Mouse (Mus musculus) forebrain, embryonic 13.5 days (tissue): ENCODE measurements at regions not wholly inside any gene's neighbourhood (a gene's known extent, or its start where the extent isn't known, plus 50 kb on each side); places are given as distances from the start of the nearest gene placed in this dataset.

Source experiments
- ATAC-seq: fragments of 200-750 bp; cut with Nextera tagmentation; 2 replicates; pipeline ENCODE4 v1.8.0; 2017
- H3K27ac ChIP-seq: fragments of 300-500 bp; sonication (generic); 2 replicates; pipeline ENCODE4 v1.5.1; 2015; ENCODE audit warnings: inconsistent platforms, mild to moderate bottlenecking, moderate library complexity
- H3K27me3 ChIP-seq: fragments of 300-500 bp; sonication (generic); 2 replicates; pipeline ENCODE4 v1.6.1; 2015; ENCODE audit warnings: mild to moderate bottlenecking, inconsistent platforms
- H3K36me3 ChIP-seq: fragments of 300-500 bp; sonication (generic); 2 replicates; pipeline ENCODE4 v1.6.1; 2015; ENCODE audit warnings: mild to moderate bottlenecking, inconsistent platforms; ENCODE audit not compliant: poor library complexity, severe bottlenecking
- H3K4me1 ChIP-seq: fragments of 300-500 bp; sonication (generic); 2 replicates; pipeline ENCODE4 v1.6.1; 2015; ENCODE audit warnings: inconsistent platforms
- H3K4me2 ChIP-seq: fragments of 300-500 bp; sonication (generic); 2 replicates; pipeline ENCODE4 v1.6.1; 2015; ENCODE audit warnings: inconsistent platforms, mild to moderate bottlenecking, moderate library complexity
- H3K4me3 ChIP-seq: fragments of 300-500 bp; sonication (generic); 2 replicates; pipeline ENCODE4 v1.5.1; 2015; ENCODE audit warnings: mild to moderate bottlenecking, inconsistent platforms
- H3K9ac ChIP-seq: fragments of 300-500 bp; sonication (generic); 2 replicates; pipeline ENCODE4 v1.6.1; 2015; ENCODE audit warnings: mild to moderate bottlenecking, inconsistent platforms
- H3K9me3 ChIP-seq: fragments of 300-500 bp; sonication (generic); replicated peaks from 2 replicates; pipeline ENCODE4 v1.6.1; 2016; ENCODE audit warnings: inconsistent platforms
- WGBS: fragments of 180-500 bp; shearing (Covaris S2); methylation state at CpG from one replicate; pipeline ENCODE4 v1.1.7; 2015; 5-methylcytosine and 5-hydroxymethylcytosine counted together

- no peak for ATAC-seq
- Histone ChIP-seq H3K4me3 (no peak overlapping the region), H3K4me2 (no peak overlapping the region), H3K36me3 (no peaks in the 10 kb centered on the region), H3K9ac (no peak overlapping the region), H3K4me1 (peaks cover 10% of the 10 kb centered on the region), H3K9me3 (no peaks in the 10 kb centered on the region), H3K27me3 (peaks cover 5% of the 10 kb centered on the region; the same call in 1 of the 2 replicates), H3K27ac (no peak overlapping the region)
- 71% methylated on average over 11 of the region's 11 CpGs for WGBS
Observed at GRCm38 (mm10) chr5:119052354-119052996, 492.0 kb downstream of the Med13l start.

DNA sequence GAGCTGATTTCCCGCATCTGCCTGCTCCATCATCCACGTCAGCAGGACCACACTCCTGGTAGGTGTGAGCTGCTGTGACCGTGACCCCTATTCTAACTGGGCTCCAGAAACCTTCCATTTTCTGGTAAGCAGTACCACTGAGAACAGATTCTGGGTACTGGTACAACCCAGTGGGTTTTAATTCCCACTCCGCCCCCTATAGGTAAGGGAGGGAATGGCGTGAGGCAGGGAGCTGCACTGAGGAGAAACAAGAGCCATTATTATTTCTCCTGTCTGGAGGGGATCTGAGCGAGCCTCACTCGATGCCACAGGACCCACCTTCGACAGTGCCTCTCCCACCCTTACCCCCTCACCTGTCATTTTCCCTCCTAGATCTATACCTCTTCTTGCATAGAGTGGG lies 493.3 kb downstream of the Med13l start:
- no peak overlapping the region for H3K4me2 ChIP-seq
- WGBS = 87% methylated on average over 8 of the region's 8 CpGs
- H3K4me3 ChIP-seq = no peak overlapping the region
- no peak for ATAC-seq
- no peak overlapping the region for H3K9ac ChIP-seq
- H3K9me3 ChIP-seq = no peaks in the 10 kb centered on the region
- peaks cover 7% of the 10 kb centered on the region for H3K4me1 ChIP-seq
- H3K27me3 ChIP-seq = peaks cover 5% of the 10 kb centered on the region; the same call in 1 of the 2 replicates
- H3K36me3 ChIP-seq = no peaks in the 10 kb centered on the region
- H3K27ac ChIP-seq = no peak overlapping the region

DNA sequence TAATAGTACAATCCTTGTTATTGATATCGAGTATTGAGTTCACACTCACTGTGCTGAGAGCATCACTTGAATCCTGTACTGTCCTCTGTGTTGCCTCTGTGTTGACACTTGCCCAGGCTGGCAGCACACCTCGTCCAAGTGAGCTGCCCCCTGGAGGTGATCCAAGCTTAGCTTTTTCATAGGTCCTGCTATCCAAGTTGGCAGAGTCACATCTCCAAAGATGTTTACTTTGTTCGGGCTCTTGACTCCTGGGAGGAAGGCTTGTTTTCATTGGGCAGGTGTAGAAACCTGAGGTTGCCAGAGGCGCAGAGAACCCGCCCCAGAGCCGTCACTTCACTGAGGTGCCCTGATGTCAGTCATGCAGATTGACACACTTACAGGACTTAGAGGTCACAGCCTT lies 493.9 kb downstream of the Med13l start:
- Histone ChIP-seq H3K9ac (no peak overlapping the region), H3K27me3 (peaks cover 5% of the 10 kb centered on the region; the same call in 1 of the 2 replicates), H3K4me1 (peaks cover 7% of the 10 kb centered on the region), H3K4me2 (no peak overlapping the region), H3K27ac (no peak overlapping the region), H3K4me3 (no peak overlapping the region), H3K9me3 (no peaks in the 10 kb centered on the region), H3K36me3 (no peaks in the 10 kb centered on the region)
- 51% methylated on average over 6 of the region's 6 CpGs for WGBS
- no peak for ATAC-seq

- Histone ChIP-seq H3K4me3 (no peak overlapping the region), H3K4me2 (peak overlapping the region; percentile 29), H3K27ac (no peak overlapping the region), H3K27me3 (peaks cover 5% of the 10 kb centered on the region; the same call in 1 of the 2 replicates), H3K36me3 (no peaks in the 10 kb centered on the region), H3K9ac (peak overlapping the region; percentile 6; the same call in 1 of the 2 replicates), H3K9me3 (no peaks in the 10 kb centered on the region), H3K4me1 (peaks cover 7% of the 10 kb centered on the region)
- WGBS = 1% methylated on average over 12 of the region's 12 CpGs
- ATAC-seq = no peak
Observed at GRCm38 (mm10) chr5:119055430-119055829, 495.0 kb downstream of the Med13l start.

DNA sequence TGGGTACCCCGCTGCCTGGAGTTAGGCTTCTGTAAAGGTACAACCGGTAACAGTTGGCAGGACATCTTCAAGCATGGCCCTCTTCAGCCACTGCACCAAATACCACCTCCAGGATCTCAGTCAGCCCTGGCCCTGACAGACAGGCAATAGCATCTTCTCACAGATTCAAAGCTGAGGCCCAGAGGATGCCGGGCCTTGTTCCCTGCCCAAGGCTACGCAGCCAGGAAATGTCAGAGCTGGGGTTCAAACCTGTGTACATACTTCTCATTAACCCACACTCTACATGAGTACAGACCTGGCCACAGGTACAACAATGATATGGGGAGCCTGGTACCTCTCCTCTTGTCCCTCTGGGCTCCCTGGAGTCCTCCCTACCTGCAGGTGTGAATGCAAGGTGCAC lies 497.3 kb downstream of the Med13l start:
- H3K4me1 ChIP-seq = peaks cover 7% of the 10 kb centered on the region
- 88% methylated on average over 4 of the region's 4 CpGs for WGBS

DNA sequence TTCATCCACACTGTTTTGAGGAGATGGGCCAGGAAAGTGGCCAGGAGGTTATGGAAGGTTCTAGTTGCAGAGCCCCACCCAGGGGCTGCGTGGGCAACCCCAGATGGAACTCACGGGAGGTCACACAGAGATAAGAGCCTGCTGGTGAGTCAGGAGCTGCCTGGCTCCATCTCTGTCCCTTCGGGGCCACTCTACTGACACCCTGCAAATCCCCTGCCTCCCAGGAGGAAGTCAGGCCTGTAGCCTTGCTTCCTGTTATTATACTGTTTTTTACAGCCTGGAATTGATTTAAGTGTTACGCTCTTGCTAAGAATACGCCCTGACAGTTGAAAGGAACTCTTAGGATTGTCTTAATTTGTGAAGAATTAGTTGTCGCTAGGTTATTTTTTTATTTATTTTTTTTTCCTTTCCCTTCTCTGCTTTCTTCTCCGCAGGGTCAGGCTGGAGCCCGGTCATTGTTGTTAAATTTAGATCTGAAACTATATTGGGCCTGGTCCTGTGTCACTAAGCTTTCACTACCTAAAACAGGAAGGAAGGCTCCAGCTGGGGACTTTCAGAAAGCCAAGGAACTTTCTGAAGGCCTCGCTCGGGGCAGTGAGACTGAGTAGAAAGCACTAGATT lies 497.9 kb downstream of the Med13l start:
- 70% methylated on average over 10 of the region's 10 CpGs for WGBS
- ATAC-seq = no peak
- no peak overlapping the region for H3K27ac ChIP-seq
- peaks cover 5% of the 10 kb centered on the region; the same call in 1 of the 2 replicates for H3K27me3 ChIP-seq
- H3K4me1 ChIP-seq = peaks cover 7% of the 10 kb centered on the region
- H3K9ac ChIP-seq = no peak overlapping the region
- no peaks in the 10 kb centered on the region for H3K9me3 ChIP-seq
- H3K36me3 ChIP-seq = no peaks in the 10 kb centered on the region
- no peak overlapping the region for H3K4me2 ChIP-seq
- no peak overlapping the region for H3K4me3 ChIP-seq

More for the DNA sequence above, 497.3 kb downstream of the Med13l start:
- Histone ChIP-seq H3K27me3 (peaks cover 5% of the 10 kb centered on the region; the same call in 1 of the 2 replicates), H3K4me3 (no peak overlapping the region), H3K27ac (no peak overlapping the region), H3K9ac (no peak overlapping the region), H3K9me3 (no peaks in the 10 kb centered on the region), H3K4me2 (no peak overlapping the region), H3K36me3 (no peaks in the 10 kb centered on the region)
- ATAC-seq = no peak

- Histone ChIP-seq H3K4me1 (peaks cover 7% of the 10 kb centered on the region), H3K9me3 (no peaks in the 10 kb centered on the region), H3K4me2 (no peak overlapping the region), H3K9ac (no peak overlapping the region), H3K36me3 (no peaks in the 10 kb centered on the region), H3K4me3 (no peak overlapping the region), H3K27ac (no peak overlapping the region), H3K27me3 (peaks cover 5% of the 10 kb centered on the region; the same call in 1 of the 2 replicates)
- WGBS = 94% methylated on average over 2 of the region's 2 CpGs
- no peak for ATAC-seq
Observed at GRCm38 (mm10) chr5:119059223-119059622, 498.7 kb downstream of the Med13l start.

DNA sequence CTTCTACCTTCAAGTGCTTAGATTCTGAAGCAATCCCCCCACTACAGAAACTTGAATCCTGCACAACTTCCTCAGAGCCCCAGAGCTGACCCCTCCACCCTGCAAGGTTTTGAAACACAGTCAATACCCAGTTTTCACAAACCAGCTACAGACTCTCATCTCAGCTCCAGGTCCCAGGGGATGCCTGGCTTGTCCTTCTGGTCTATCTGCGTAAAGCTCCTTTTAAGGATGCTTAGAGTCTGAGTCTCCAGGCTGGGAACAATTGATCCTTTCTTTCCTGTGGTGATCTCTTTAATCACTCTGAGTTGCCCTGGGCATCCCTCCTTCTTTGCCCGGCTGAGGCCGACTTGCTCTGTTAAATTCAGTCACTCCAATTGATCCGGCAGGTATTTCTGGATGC lies 500.4 kb downstream of the Med13l start:
- WGBS = 10% methylated on average over 4 of the region's 4 CpGs
- Histone ChIP-seq H3K27ac (no peak overlapping the region), H3K4me3 (no peak overlapping the region), H3K9ac (no peak overlapping the region), H3K4me2 (no peak overlapping the region), H3K27me3 (no peaks in the 10 kb centered on the region), H3K4me1 (no peaks in the 10 kb centered on the region), H3K9me3 (no peaks in the 10 kb centered on the region), H3K36me3 (no peaks in the 10 kb centered on the region)
- no peak for ATAC-seq

- H3K9ac ChIP-seq = no peak overlapping the region
- H3K36me3 ChIP-seq = no peaks in the 10 kb centered on the region
- ATAC-seq = no peak
- no peak overlapping the region for H3K4me3 ChIP-seq
- H3K27ac ChIP-seq = no peak overlapping the region
- H3K9me3 ChIP-seq = no peaks in the 10 kb centered on the region
- H3K27me3 ChIP-seq = no peaks in the 10 kb centered on the region
- 57% methylated on average over 11 of the region's 11 CpGs for WGBS
- no peak overlapping the region for H3K4me2 ChIP-seq
- no peaks in the 10 kb centered on the region for H3K4me1 ChIP-seq
Observed at GRCm38 (mm10) chr5:119062478-119062877, 502.0 kb downstream of the Med13l start.

- Histone ChIP-seq H3K9ac (no peak overlapping the region), H3K36me3 (no peaks in the 10 kb centered on the region), H3K27ac (no peak overlapping the region), H3K4me3 (no peak overlapping the region), H3K9me3 (no peaks in the 10 kb centered on the region), H3K27me3 (no peaks in the 10 kb centered on the region), H3K4me2 (no peak overlapping the region), H3K4me1 (no peaks in the 10 kb centered on the region)
- ATAC-seq = no peak
- 90% methylated on average over 6 of the region's 6 CpGs for WGBS
Observed at GRCm38 (mm10) chr5:119066666-119067065, 506.2 kb downstream of the Med13l start.

DNA sequence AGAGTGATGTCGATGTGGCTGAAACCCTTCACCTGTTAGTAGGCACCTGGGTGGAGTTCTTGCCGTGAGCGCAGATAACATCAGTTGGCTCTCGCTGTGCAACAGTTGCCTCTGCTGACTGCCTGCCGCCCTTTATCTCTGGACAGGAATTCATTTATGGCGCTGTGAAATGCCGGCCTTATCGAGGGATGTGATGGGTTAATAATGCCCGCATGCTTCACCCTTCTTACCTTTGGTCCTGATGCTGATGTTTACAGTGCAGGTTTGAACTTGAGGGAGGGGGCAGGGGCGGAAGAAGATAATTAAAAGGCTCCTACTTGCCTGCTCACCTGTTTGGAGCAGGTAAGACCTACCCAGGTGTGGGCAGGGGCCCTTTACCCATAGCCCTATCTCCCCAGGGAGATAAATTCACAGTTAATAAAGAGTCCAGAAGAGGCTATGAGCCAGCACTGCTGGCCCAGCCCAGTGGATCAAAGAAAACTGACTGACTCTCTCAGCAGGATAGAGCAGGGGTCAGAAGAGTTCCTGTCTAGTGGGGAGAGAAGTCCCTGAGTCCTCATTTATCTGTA lies 509.4 kb downstream of the Med13l start:
- no peak overlapping the region for H3K9ac ChIP-seq
- 85% methylated on average over 10 of the region's 10 CpGs for WGBS
- H3K9me3 ChIP-seq = no peaks in the 10 kb centered on the region
- ATAC-seq = no peak
- H3K4me1 ChIP-seq = no peaks in the 10 kb centered on the region
- no peak overlapping the region for H3K4me3 ChIP-seq
- H3K27ac ChIP-seq = no peak overlapping the region
- H3K27me3 ChIP-seq = no peaks in the 10 kb centered on the region
- no peak overlapping the region for H3K4me2 ChIP-seq
- no peaks in the 10 kb centered on the region for H3K36me3 ChIP-seq

DNA sequence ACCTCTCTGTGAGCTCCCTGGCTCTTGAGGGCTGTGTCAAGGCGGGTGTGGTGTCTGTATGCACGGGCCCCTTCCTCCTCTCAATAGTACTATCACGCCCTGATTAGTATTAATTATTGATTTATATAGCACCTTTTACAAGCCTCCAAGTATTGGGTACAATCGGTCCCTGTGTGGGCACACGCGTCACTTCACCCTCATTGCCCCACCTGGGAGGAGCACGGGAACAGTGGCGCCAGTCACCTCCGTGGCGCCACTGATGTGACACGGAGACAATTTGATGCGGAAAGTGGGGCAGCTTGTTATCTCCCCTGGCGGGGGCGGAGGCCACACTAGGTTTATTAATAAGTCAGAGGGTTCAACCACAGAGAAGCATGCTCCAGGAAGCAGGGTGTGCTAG lies 512.2 kb downstream of the Med13l start:
- no peak overlapping the region for H3K4me3 ChIP-seq
- no peak for ATAC-seq
- WGBS = 95% methylated on average over 14 of the region's 14 CpGs

More for the DNA sequence above, 512.2 kb downstream of the Med13l start:
- H3K9ac ChIP-seq = no peak overlapping the region
- H3K9me3 ChIP-seq = no peaks in the 10 kb centered on the region
- H3K27me3 ChIP-seq = no peaks in the 10 kb centered on the region
- H3K27ac ChIP-seq = no peak overlapping the region
- no peaks in the 10 kb centered on the region for H3K4me1 ChIP-seq
- no peaks in the 10 kb centered on the region for H3K36me3 ChIP-seq
- H3K4me2 ChIP-seq = no peak overlapping the region
